In the genomic region with DNA sequence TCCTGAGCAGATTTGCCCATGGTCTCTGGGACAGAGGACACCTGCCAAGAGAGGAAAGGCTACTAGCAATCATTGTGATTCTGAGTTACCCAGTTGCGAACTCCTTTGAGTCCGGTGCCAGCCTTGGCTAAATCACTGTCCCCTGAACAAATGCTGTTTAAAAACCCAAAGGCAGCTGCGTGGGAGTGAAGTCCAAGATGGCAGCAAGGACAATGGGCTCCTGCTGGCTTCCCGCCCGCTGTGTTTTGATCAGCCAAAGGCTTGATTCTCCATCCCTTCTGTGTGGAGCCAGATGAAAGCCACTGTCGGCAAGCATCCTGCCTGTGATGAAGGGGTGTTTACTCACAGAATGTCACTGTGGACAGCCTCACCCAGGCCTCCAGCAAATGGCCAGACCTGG, we compare ENCODE assay signal across 9 mouse cellular contexts.
DNase-seq lines count a peak whose midpoint lies in the region; ATAC-seq lines count a peak whose summit lies in the region.
"Had no signal": no experiment of that assay in that cellular context is flagged by ENCODE, and none has a peak within 500 bp of the region (broad histone marks: within the 10 kb centered on the region; RNA-seq: fewer than 3 reads in every experiment).

No protein-coding gene starts in this region.

- no peaks in the 10 kb centered on the region for H3K27me3 ChIP-seq in lung, embryonic 16.5 days (ENCODE audit: control insufficient read depth, insufficient read depth, low read depth, low read length)
- H3K27me3 ChIP-seq in hindbrain, embryonic 14.5 days (ENCODE audit: control insufficient read depth, insufficient read depth, low read length) = no peaks in the 10 kb centered on the region
- H3K27me3 ChIP-seq: liver, embryonic 12.5 days had no signal

- peak overlapping the region; percentile 59 for H3K27ac ChIP-seq in lung, embryonic 16.5 days (ENCODE audit: low read length)
- H3K27ac ChIP-seq in hindbrain, embryonic 14.5 days = peak overlapping the region; percentile 67
- H3K27ac ChIP-seq: liver, embryonic 12.5 days had no signal

- H3K4me3 ChIP-seq in lung, embryonic 16.5 days (ENCODE audit: low read length) = no peak overlapping the region
- H3K4me3 ChIP-seq in hindbrain, embryonic 14.5 days (replicated peaks; ENCODE audit: low read length) = no peak overlapping the region
- H3K4me3 ChIP-seq: liver, embryonic 12.5 days had no signal

- peak; percentile 73 for ATAC-seq in lung, embryonic 16.5 days (ENCODE audit: low read depth)
- ATAC-seq in hindbrain, embryonic 14.5 days (ENCODE audit: low FRiP score) = peak; percentile 75; the same call in 1 of the 2 replicates
- ATAC-seq: liver, embryonic 12.5 days had no signal

- WGBS in lung, embryonic 16.5 days = 52% methylated on average over 6 of the region's 6 CpGs
- WGBS in hindbrain, embryonic 14.5 days = 17% methylated on average over 6 of the region's 6 CpGs

- H3K4me1 ChIP-seq in lung, embryonic 16.5 days (replicated peaks; ENCODE audit: control insufficient read depth, insufficient read depth, low read length) = peaks cover 12% of the 10 kb centered on the region
- no peaks in the 10 kb centered on the region for H3K4me1 ChIP-seq in hindbrain, embryonic 14.5 days (replicated peaks; ENCODE audit: control insufficient read depth, insufficient read depth, low read length)
- H3K4me1 ChIP-seq: liver, embryonic 12.5 days had no signal

- DNase-seq in lung, adult 18-20 months = no peak
- peak; percentile 72 for DNase-seq in hindbrain, embryonic 14.5 days (ENCODE audit: low spot score)
- peak; percentile 85 for DNase-seq in lung, postnatal 10 days
- DNase-seq in right cerebral cortex, postnatal 36 days (ENCODE audit: low spot score in 2 of 2) = peak; percentile 36 to 56
- DNase-seq in B cell, adult 2 months = no peak
- DNase-seq in gastrocnemius, postnatal 4 days (ENCODE audit: low spot score in 2 of 2) = no peak
- no peak for DNase-seq in ovary, postnatal 14 days (ENCODE audit: low spot score)

- H3K36me3 ChIP-seq in lung, embryonic 16.5 days (ENCODE audit: control insufficient read depth, insufficient read depth, low read length) = no peaks in the 10 kb centered on the region
- no peaks in the 10 kb centered on the region for H3K36me3 ChIP-seq in hindbrain, embryonic 14.5 days (replicated peaks; ENCODE audit: control insufficient read depth, insufficient read depth)
- H3K36me3 ChIP-seq: liver, embryonic 12.5 days had no signal

- no peak overlapping the region for H3K4me2 ChIP-seq in lung, embryonic 16.5 days (ENCODE audit: low read depth, low read length)
- H3K4me2 ChIP-seq in hindbrain, embryonic 14.5 days (replicated peaks) = no peak overlapping the region
- H3K4me2 ChIP-seq: liver, embryonic 12.5 days had no signal

- H3K9me3 ChIP-seq in lung, embryonic 16.5 days (ENCODE audit: control insufficient read depth, low read length) = no peaks in the 10 kb centered on the region
- no peaks in the 10 kb centered on the region for H3K9me3 ChIP-seq in hindbrain, embryonic 14.5 days (ENCODE audit: control insufficient read depth, low read length)
- H3K9me3 ChIP-seq: liver, embryonic 12.5 days had no signal

- no peak overlapping the region for H3K9ac ChIP-seq in lung, embryonic 16.5 days (ENCODE audit: low read length)
- H3K9ac ChIP-seq in hindbrain, embryonic 14.5 days = no peak overlapping the region
- H3K9ac ChIP-seq: liver, embryonic 12.5 days had no signal

Comparison
In these comparisons a context has a peak if more than half of its experiments do, and no peak if none do; other contexts are left out.
1. DNase-seq: peak in hindbrain, embryonic 14.5 days (single experiment), lung, postnatal 10 days (single experiment) and right cerebral cortex, postnatal 36 days (2 of 2); none in lung, adult 18-20 months (0 of 2), B cell, adult 2 months (0 of 2), gastrocnemius, postnatal 4 days (0 of 2) and ovary, postnatal 14 days (single experiment).